In genomic region chr6:136239416-136239815, GRCm38 (mm10) we compare ENCODE assay signal across 13 mouse cellular contexts.
DNase-seq lines count a peak whose midpoint lies in the region; TF ChIP-seq lines count a peak whose summit lies in the region.
"Had no signal": no experiment of that assay in that cellular context is flagged by ENCODE, and none has a peak within 500 bp of the region (broad histone marks: within the 10 kb centered on the region; RNA-seq: fewer than 3 reads in every experiment).

No protein-coding gene starts in this region.

- TF ChIP-seq CTCF in layer of hippocampus, adult 2 months (conservative IDR thresholded peaks at IDR 0.05): no peak
- no peak for TF ChIP-seq CTCF in cortical plate, adult 2 months (IDR thresholded peaks at IDR 0.05; ENCODE audit: extremely low read depth, insufficient read depth, low read length)

- no peak for TF ChIP-seq POLR2A in cortical plate, adult 2 months (IDR thresholded peaks at IDR 0.05; ENCODE audit: extremely low read depth, insufficient read depth, low read length)

- H3K4me3 ChIP-seq in layer of hippocampus, adult 2 months: no peak overlapping the region
- H3K4me3 ChIP-seq in cortical plate, adult 2 months (ENCODE audit: insufficient read depth, low read length): no peak overlapping the region
- H3K4me3 ChIP-seq: embryonic facial prominence, embryonic 12.5 days; forebrain, embryonic 12.5 days; heart, embryonic 10.5 days; hindbrain, embryonic 12.5 days had no signal

- peaks cover 19% of the 10 kb centered on the region for H3K4me1 ChIP-seq in cortical plate, adult 2 months (ENCODE audit: control insufficient read depth, insufficient read depth, low read length)
- H3K4me1 ChIP-seq: embryonic facial prominence, embryonic 12.5 days had no signal

- peak overlapping the region; percentile 36 for H3K27ac ChIP-seq in layer of hippocampus, adult 2 months
- peak overlapping the region; percentile 22; the same call in 1 of the 2 replicates for H3K27ac ChIP-seq in cortical plate, adult 2 months (ENCODE audit: insufficient read depth, low read length)
- H3K27ac ChIP-seq: embryonic facial prominence, embryonic 12.5 days; forebrain, embryonic 12.5 days; heart, embryonic 10.5 days; hindbrain, embryonic 12.5 days had no signal

- peak; percentile 67 for DNase-seq in heart, adult 11 months
- DNase-seq in heart, adult 18-20 months: no peak
- no peak for DNase-seq in layer of hippocampus, adult 2 months (ENCODE audit: low spot score in 2 of 2)
- DNase-seq in layer of hippocampus, postnatal 25 days (ENCODE audit: extremely low spot score in 1 of 2, low spot score in 1 of 2): no peak
- peak; percentile 12 for DNase-seq in NIH3T3 (ENCODE audit: low read depth)
- DNase-seq: adrenal gland, adult 2 months; adrenal gland, postnatal 25 days; gastrocnemius, postnatal 10 days had no signal

Comparison
In these comparisons a context has a peak if more than half of its experiments do, and no peak if none do; other contexts are left out.
1. DNase-seq: peak in heart, adult 11 months (single experiment) and NIH3T3 (single experiment); none in heart, adult 18-20 months (0 of 2), layer of hippocampus, adult 2 months (0 of 2) and layer of hippocampus, postnatal 25 days (0 of 2).